In the genomic region with DNA sequence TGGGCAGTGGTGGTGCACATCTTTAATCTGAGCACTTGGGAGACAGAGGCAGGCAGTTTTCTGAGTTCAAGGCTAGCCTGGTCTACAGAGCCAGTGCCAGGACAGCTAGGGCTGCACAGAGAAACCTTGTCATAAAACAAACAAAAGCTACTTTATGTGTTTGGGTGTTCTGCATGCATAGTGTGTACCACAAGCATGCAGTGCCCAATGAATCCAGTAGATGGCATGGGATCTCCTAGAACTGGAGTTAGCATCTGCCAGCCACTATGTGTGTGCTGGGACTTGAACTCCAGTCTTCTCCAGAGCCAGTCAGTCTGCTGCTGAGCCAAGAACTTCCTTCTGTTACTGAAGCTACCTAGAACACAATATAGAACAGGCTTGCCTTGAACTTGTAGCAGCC, we compare ENCODE assay signal across 8 mouse cellular contexts. TPM values are rescaled to one million over a fixed set of nuclear protein-coding genes. Genes with fewer than 3 reads are reported as not detected.
DNase-seq lines count a peak whose midpoint lies in the region; ATAC-seq lines count a peak whose summit lies in the region.

No protein-coding gene starts in this region.

- intact Hi-C loops in heart, postnatal 36 days (cut with DNase I), result loop anchor here (2.0 kb wide), 1 partner anchor 13 kb away; the partner anchor contains the start of gene Acadvl

- no peaks in the 10 kb centered on the region for H3K9me3 ChIP-seq in heart, embryonic 12.5 days (replicated peaks)
- no peaks in the 10 kb centered on the region for H3K9me3 ChIP-seq in heart, embryonic 14.5 days (ENCODE audit: control insufficient read depth, low read length)
- H3K9me3 ChIP-seq in limb, embryonic 12.5 days, result no peaks in the 10 kb centered on the region
- H3K9me3 ChIP-seq in midbrain, embryonic 14.5 days (ENCODE audit: control insufficient read depth, low read length), result no peaks in the 10 kb centered on the region

- no peak overlapping the region for H3K27ac ChIP-seq in heart, embryonic 12.5 days (ENCODE audit: poor library complexity, severe bottlenecking)
- H3K27ac ChIP-seq in heart, embryonic 14.5 days (replicated peaks in 1 of 2; ENCODE audit: control insufficient read depth in 1 of 2, insufficient read depth in 1 of 2, low read depth in 2 of 2, low read length in 2 of 2), result no peak overlapping the region
- no peak overlapping the region for H3K27ac ChIP-seq in limb, embryonic 12.5 days
- H3K27ac ChIP-seq in midbrain, embryonic 14.5 days (replicated peaks; ENCODE audit: low read depth, low read length), result no peak overlapping the region

- peak overlapping the region; percentile 85 for H3K4me2 ChIP-seq in heart, embryonic 12.5 days
- peak overlapping the region; percentile 96 for H3K4me2 ChIP-seq in heart, embryonic 14.5 days (ENCODE audit: low read length)
- peak overlapping the region; percentile 93 for H3K4me2 ChIP-seq in limb, embryonic 12.5 days
- peak overlapping the region; percentile 85 for H3K4me2 ChIP-seq in midbrain, embryonic 14.5 days (ENCODE audit: low read length)

- DNase-seq in heart, postnatal 36 days, result no peak
- peak; percentile 69 for DNase-seq in T-cell, adult 2 months (ENCODE audit: low spot score)
- peak; percentile 64 for DNase-seq in midbrain, embryonic 14.5 days
- no peak for DNase-seq in ovary, postnatal 10 days (ENCODE audit: low spot score)
- no peak for DNase-seq in right cerebral cortex, adult 2 months (ENCODE audit: low spot score in 2 of 2)

- H3K9ac ChIP-seq in heart, embryonic 12.5 days, result no peak overlapping the region
- no peak overlapping the region; the same call in 1 of the 2 replicates for H3K9ac ChIP-seq in heart, embryonic 14.5 days (ENCODE audit: low read length)
- H3K9ac ChIP-seq in limb, embryonic 12.5 days (replicated peaks), result no peak overlapping the region
- no peak overlapping the region; the same call in 1 of the 2 replicates for H3K9ac ChIP-seq in midbrain, embryonic 14.5 days (replicated peaks; ENCODE audit: low read length)

- peak overlapping the region; percentile 74 for H3K4me3 ChIP-seq in heart, embryonic 12.5 days
- H3K4me3 ChIP-seq in heart, embryonic 14.5 days (ENCODE audit: control insufficient read depth in 1 of 2, insufficient read depth in 1 of 2, low read depth in 1 of 2, low read length in 2 of 2), result peak overlapping the region in 1 of 2 experiments; percentile 89; a peak in 2 of 4 replicates
- peak overlapping the region; percentile 77 for H3K4me3 ChIP-seq in limb, embryonic 12.5 days (replicated peaks)
- peak overlapping the region; percentile 83 for H3K4me3 ChIP-seq in midbrain, embryonic 14.5 days (replicated peaks; ENCODE audit: low read depth, low read length)

- no peaks in the 10 kb centered on the region for H3K27me3 ChIP-seq in heart, embryonic 12.5 days (replicated peaks)
- no peaks in the 10 kb centered on the region for H3K27me3 ChIP-seq in heart, embryonic 14.5 days (ENCODE audit: control insufficient read depth, insufficient read depth, low read length)
- H3K27me3 ChIP-seq in limb, embryonic 12.5 days, result no peaks in the 10 kb centered on the region
- no peaks in the 10 kb centered on the region for H3K27me3 ChIP-seq in midbrain, embryonic 14.5 days (ENCODE audit: control insufficient read depth, insufficient read depth, low read length)

- peaks cover 50% of the 10 kb centered on the region for H3K36me3 ChIP-seq in heart, embryonic 12.5 days
- peaks cover 53% of the 10 kb centered on the region for H3K36me3 ChIP-seq in heart, embryonic 14.5 days (ENCODE audit: control insufficient read depth, insufficient read depth, low read length)
- H3K36me3 ChIP-seq in limb, embryonic 12.5 days, result peaks cover 54% of the 10 kb centered on the region
- H3K36me3 ChIP-seq in midbrain, embryonic 14.5 days (ENCODE audit: control insufficient read depth, insufficient read depth, low read length), result peaks cover 45% of the 10 kb centered on the region

- H3K4me1 ChIP-seq in heart, embryonic 12.5 days (replicated peaks), result peaks cover 49% of the 10 kb centered on the region
- H3K4me1 ChIP-seq in heart, embryonic 14.5 days (ENCODE audit: control insufficient read depth in 2 of 2, insufficient read depth in 2 of 2, low read length in 2 of 2), result peaks cover 11 to 27% of the 10 kb centered on the region in 2 experiments
- peaks cover 49% of the 10 kb centered on the region for H3K4me1 ChIP-seq in limb, embryonic 12.5 days (replicated peaks)
- H3K4me1 ChIP-seq in midbrain, embryonic 14.5 days (ENCODE audit: control insufficient read depth, insufficient read depth, low read length), result peaks cover 32% of the 10 kb centered on the region

- no peak for ATAC-seq in heart, embryonic 12.5 days (ENCODE audit: insufficient number of reproducible peaks, low FRiP score)
- no peak for ATAC-seq in heart, embryonic 14.5 days (ENCODE audit: insufficient number of reproducible peaks, insufficient read depth, low FRiP score, low read depth)
- no peak for ATAC-seq in limb, embryonic 12.5 days (ENCODE audit: insufficient number of reproducible peaks, insufficient read depth, low FRiP score, low TSS enrichment, low read depth)
- ATAC-seq in midbrain, embryonic 14.5 days (ENCODE audit: low FRiP score, low TSS enrichment), result no peak

RNA-seq across cellular contexts. Expression of gene Dvl2, which starts 1.5 kb away (rescaled TPM):
- polyA plus RNA-seq in heart, embryonic 12.5 days (2016; fragmentation: Nextera tagmentation; extraction: Ambion mirVana), result 25.8 and 26.1 TPM in 2 replicates
- total RNA-seq in heart, postnatal 36 days (2021), result 1 to 10 TPM; 5.0 to 6.1 TPM
- 15.0 and 16.6 TPM in 2 replicates for polyA plus RNA-seq in heart, embryonic 14.5 days (2014; fragmentation: Nextera tagmentation; extraction: Ambion mirVana)
- 69.4 and 69.5 TPM in 2 replicates for polyA plus RNA-seq in limb, embryonic 12.5 days (2016; fragmentation: Nextera tagmentation; extraction: Ambion mirVana)
- 22.9 and 23.0 TPM in 2 replicates for polyA plus RNA-seq in midbrain, embryonic 14.5 days (2014; fragmentation: Nextera tagmentation; extraction: Ambion mirVana)

RNA-seq across cellular contexts. Expression of gene Phf23, which starts 6.3 kb away (rescaled TPM):
- polyA plus RNA-seq in heart, embryonic 12.5 days (2016; fragmentation: Nextera tagmentation; extraction: Ambion mirVana), result 51.0 and 54.1 TPM in 2 replicates
- total RNA-seq in heart, postnatal 36 days (2021), result 10 to 100 TPM; 23.1 to 23.4 TPM
- 22.2 and 27.5 TPM in 2 replicates for polyA plus RNA-seq in heart, embryonic 14.5 days (2014; fragmentation: Nextera tagmentation; extraction: Ambion mirVana)
- 102 and 108 TPM in 2 replicates for polyA plus RNA-seq in limb, embryonic 12.5 days (2016; fragmentation: Nextera tagmentation; extraction: Ambion mirVana)
- polyA plus RNA-seq in midbrain, embryonic 14.5 days (2014; fragmentation: Nextera tagmentation; extraction: Ambion mirVana), result 41.3 and 48.9 TPM in 2 replicates

RNA-seq across cellular contexts. Expression of gene Gabarap, which starts 10.9 kb away (rescaled TPM):
- polyA plus RNA-seq in heart, embryonic 12.5 days (2016; fragmentation: Nextera tagmentation; extraction: Ambion mirVana), result 445 and 451 TPM in 2 replicates
- total RNA-seq in heart, postnatal 36 days (2021), result 100 to 1,000 TPM; 306 to 329 TPM
- polyA plus RNA-seq in heart, embryonic 14.5 days (2014; fragmentation: Nextera tagmentation; extraction: Ambion mirVana), result 454 and 540 TPM in 2 replicates
- 398 and 426 TPM in 2 replicates for polyA plus RNA-seq in limb, embryonic 12.5 days (2016; fragmentation: Nextera tagmentation; extraction: Ambion mirVana)
- polyA plus RNA-seq in midbrain, embryonic 14.5 days (2014; fragmentation: Nextera tagmentation; extraction: Ambion mirVana), result 616 and 626 TPM in 2 replicates

RNA-seq across cellular contexts. Expression of gene Acadvl, which starts 13.3 kb away (rescaled TPM):
- 126 and 129 TPM in 2 replicates for polyA plus RNA-seq in heart, embryonic 12.5 days (2016; fragmentation: Nextera tagmentation; extraction: Ambion mirVana)
- 1,000 to 10,000 TPM; 1,292 to 1,425 TPM for total RNA-seq in heart, postnatal 36 days (2021)
- 185 and 198 TPM in 2 replicates for polyA plus RNA-seq in heart, embryonic 14.5 days (2014; fragmentation: Nextera tagmentation; extraction: Ambion mirVana)
- polyA plus RNA-seq in limb, embryonic 12.5 days (2016; fragmentation: Nextera tagmentation; extraction: Ambion mirVana), result 65.9 and 67.1 TPM in 2 replicates
- 43.2 and 49.6 TPM in 2 replicates for polyA plus RNA-seq in midbrain, embryonic 14.5 days (2014; fragmentation: Nextera tagmentation; extraction: Ambion mirVana)

RNA-seq across cellular contexts. Expression of gene Dlg4, which starts 14.9 kb away (rescaled TPM):
- 4.2 and 6.0 TPM in 2 replicates for polyA plus RNA-seq in heart, embryonic 12.5 days (2016; fragmentation: Nextera tagmentation; extraction: Ambion mirVana)
- 1 to 10 TPM; 6.3 to 7.4 TPM for total RNA-seq in heart, postnatal 36 days (2021)
- polyA plus RNA-seq in heart, embryonic 14.5 days (2014; fragmentation: Nextera tagmentation; extraction: Ambion mirVana), result 3.4 and 6.0 TPM in 2 replicates
- 10.6 and 13.6 TPM in 2 replicates for polyA plus RNA-seq in limb, embryonic 12.5 days (2016; fragmentation: Nextera tagmentation; extraction: Ambion mirVana)
- 33.1 and 41.0 TPM in 2 replicates for polyA plus RNA-seq in midbrain, embryonic 14.5 days (2014; fragmentation: Nextera tagmentation; extraction: Ambion mirVana)

Comparison
In these comparisons a context has a peak if more than half of its experiments do, and no peak if none do; other contexts are left out.
1. DNase-seq: peak in T-cell, adult 2 months (single experiment) and midbrain, embryonic 14.5 days (single experiment); none in heart, postnatal 36 days (0 of 2), ovary, postnatal 10 days (single experiment) and right cerebral cortex, adult 2 months (0 of 2).
2. Peak in every context shown above with its lines, with median percentiles within 50 percentile points of each other: H3K4me2 ChIP-seq.